Mouse (Mus musculus) forebrain, embryonic 16.5 days (tissue): ENCODE measurements around the gene Jsrp1. TPM values are rescaled to one million over a fixed set of nuclear protein-coding genes. Genes with fewer than 3 reads are reported as not detected.
"Not testable (repeated sequence)": the region's sequence is repeated elsewhere in the genome, so short reads cannot be mapped to it uniquely, and the experiment has no call there.

Experiments
- ATAC-seq: fragments of 200-750 bp; cut with Nextera tagmentation; 2 replicates; pipeline ENCODE4 v1.8.0; 2017; ENCODE audit warnings: mild to moderate bottlenecking, moderate library complexity
- H3K27ac ChIP-seq: fragments of 300-500 bp; sonication (generic); 2 replicates; pipeline ENCODE4 v1.5.1; 2014; ENCODE audit warnings: low read length, control low read depth
- H3K27me3 ChIP-seq: fragments of 300-500 bp; sonication (generic); replicated peaks from 2 replicates; pipeline ENCODE4 v1.6.1; 2014; ENCODE audit warnings: low read length; ENCODE audit not compliant: control insufficient read depth, insufficient read depth
- H3K36me3 ChIP-seq: fragments of 300-500 bp; sonication (generic); 2 replicates; pipeline ENCODE4 v1.6.1; 2014; ENCODE audit not compliant: control insufficient read depth, insufficient read depth
- H3K4me1 ChIP-seq: fragments of 300-500 bp; sonication (generic); replicated peaks from 2 replicates; pipeline ENCODE4 v1.6.1; 2014; ENCODE audit warnings: low read length; ENCODE audit not compliant: control insufficient read depth, insufficient read depth
- H3K4me2 ChIP-seq: fragments of 300-500 bp; sonication (generic); 2 replicates; pipeline ENCODE4 v1.6.1; 2014; ENCODE audit warnings: mild to moderate bottlenecking, low read length, control low read depth
- H3K4me3 ChIP-seq: fragments of 300-500 bp; sonication (generic); replicated peaks from 2 replicates; pipeline ENCODE4 v1.5.1; 2014; ENCODE audit warnings: mild to moderate bottlenecking, low read length, control low read depth
- H3K9ac ChIP-seq: fragments of 300-500 bp; sonication (generic); replicated peaks from 2 replicates; pipeline ENCODE4 v1.6.1; 2014; ENCODE audit warnings: low read depth, low read length, control low read depth
- H3K9me3 ChIP-seq: fragments of 300-500 bp; sonication (generic); 2 replicates; pipeline ENCODE4 v1.6.1; 2016; ENCODE audit warnings: low read length; ENCODE audit not compliant: control insufficient read depth
- WGBS: fragments of 180-500 bp; shearing (Covaris S2); extraction: QIAGEN DNeasy Blood & Tissue Kit; methylation state at CpG from one replicate; pipeline ENCODE4 v1.1.7; 2014; 5-methylcytosine and 5-hydroxymethylcytosine counted together
- polyA plus RNA-seq: library from polyadenylated mRNA; unstranded; fragments of >200 nt; fragmentation: Nextera tagmentation; extraction: Ambion mirVana; gene quantifications from 2 replicates; pipeline ENCODE4 v1.2.1, GENCODE M21; 2015

Gene Jsrp1
- polyA plus RNA-seq, 1 experiment from 2014 or later = not detected

GRCm38 (mm10) chr10:80817164-80817563, 3.9 kb upstream of the Jsrp1 start:
- Histone ChIP-seq H3K9me3 (no peaks in the 10 kb centered on the region), H3K27me3 (no peaks in the 10 kb centered on the region), H3K4me2 (no peak overlapping the region), H3K4me3 (no peak overlapping the region), H3K36me3 (no peaks in the 10 kb centered on the region), H3K9ac (no peak overlapping the region), H3K4me1 (no peaks in the 10 kb centered on the region), H3K27ac (no peak overlapping the region)
- WGBS = 72% methylated on average over 2 of the region's 2 CpGs
- ATAC-seq = no peak

- not testable (repeated sequence) for ATAC-seq, H3K9me3 ChIP-seq, H3K4me2 ChIP-seq, H3K27ac ChIP-seq, H3K36me3 ChIP-seq, H3K4me3 ChIP-seq, H3K27me3 ChIP-seq, H3K4me1 ChIP-seq, H3K9ac ChIP-seq
- WGBS = 86% methylated on average over 3 of the region's 3 CpGs
Measured at GRCm38 (mm10) chr10:80816303-80816702, 3.0 kb upstream of the Jsrp1 start.

DNA sequence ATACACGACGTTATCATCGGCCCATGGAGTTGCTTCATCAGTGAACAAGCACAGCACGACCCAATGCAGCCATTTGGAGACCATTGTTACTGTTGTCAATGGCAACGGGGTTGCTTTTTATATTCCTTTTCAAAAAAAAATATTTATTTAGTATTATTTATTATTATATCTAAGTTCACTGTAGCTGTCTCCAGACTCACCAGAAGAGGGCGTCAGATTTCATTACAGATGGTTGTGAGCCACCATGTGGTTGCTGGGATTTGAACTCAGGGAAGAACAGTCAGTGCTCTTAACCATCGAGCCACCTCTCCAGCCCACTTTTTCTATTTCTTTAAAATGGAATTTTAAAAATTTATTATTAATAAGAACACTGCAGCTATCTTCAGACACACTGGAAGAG, 1.5 kb upstream of the Jsrp1 start:
- Histone ChIP-seq H3K36me3 (no peaks in the 10 kb centered on the region), H3K9me3 (no peaks in the 10 kb centered on the region), H3K4me2 (no peak overlapping the region), H3K9ac (no peak overlapping the region), H3K27me3 (peaks cover 9% of the 10 kb centered on the region), H3K4me1 (no peaks in the 10 kb centered on the region), H3K27ac (no peak overlapping the region), H3K4me3 (no peak overlapping the region)
- no peak for ATAC-seq
- 65% methylated on average over 7 of the region's 7 CpGs for WGBS

DNA sequence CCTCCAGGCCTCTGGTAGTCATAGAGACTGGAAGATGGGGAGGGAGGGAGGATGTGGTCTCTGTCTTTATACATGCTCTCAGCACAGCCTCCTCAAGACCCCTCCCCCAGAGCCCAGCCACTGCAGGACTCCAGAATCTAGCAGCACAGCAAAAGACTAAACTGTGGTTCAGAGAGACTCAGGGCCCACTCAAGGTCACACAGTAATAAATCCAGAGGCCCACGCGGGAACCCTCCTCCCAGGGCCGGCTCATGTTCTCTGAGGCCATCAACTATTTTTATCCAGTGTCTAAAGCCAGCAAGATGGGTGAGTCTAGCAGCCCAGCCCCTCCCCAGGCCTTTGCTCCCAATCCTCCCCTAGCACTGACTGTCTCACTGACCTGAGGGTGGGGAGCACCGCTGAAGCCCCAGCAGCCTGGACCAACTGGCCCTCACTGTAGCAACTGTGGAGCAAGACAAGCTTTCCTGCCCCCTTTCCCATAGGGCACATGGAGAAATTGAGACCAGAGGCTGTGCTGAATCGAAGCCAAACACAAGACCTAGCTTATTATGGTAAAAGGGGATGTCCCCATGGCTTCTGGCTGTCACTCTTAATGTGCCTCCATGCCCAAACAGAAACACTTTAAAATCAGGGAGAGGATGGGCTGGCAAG, 782 bp downstream of the Jsrp1 start:
- peaks cover 12% of the 10 kb centered on the region; the same call in 1 of the 2 replicates for H3K4me1 ChIP-seq
- WGBS = 69% methylated on average over 5 of the region's 5 CpGs
- peaks cover 25% of the 10 kb centered on the region for H3K27me3 ChIP-seq
- ATAC-seq = no peak
- H3K9me3 ChIP-seq = no peaks in the 10 kb centered on the region
- no peaks in the 10 kb centered on the region for H3K36me3 ChIP-seq
- H3K9ac ChIP-seq = no peak overlapping the region
- H3K4me3 ChIP-seq = no peak overlapping the region
- H3K27ac ChIP-seq = no peak overlapping the region
- no peak overlapping the region for H3K4me2 ChIP-seq

DNA sequence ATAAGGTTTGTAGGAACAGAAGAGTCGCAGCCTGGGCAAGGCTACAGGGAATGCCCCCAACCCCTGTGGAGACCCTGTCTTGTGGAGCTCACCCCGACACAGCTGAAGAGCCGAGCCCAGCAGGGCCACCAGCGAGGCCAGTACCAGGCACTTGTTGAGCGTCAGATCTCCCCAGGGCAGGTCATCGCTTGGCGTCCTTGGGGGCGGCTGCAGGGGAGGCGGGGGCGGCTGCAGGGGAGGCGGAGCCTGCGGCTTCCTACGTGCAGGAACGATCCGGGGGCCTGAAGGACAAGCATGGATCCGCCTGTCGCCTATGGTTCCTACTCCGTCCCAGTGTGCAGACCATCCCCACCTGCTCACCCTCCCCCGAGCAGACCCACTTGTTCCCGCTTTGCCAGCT, 3.2 kb downstream of the Jsrp1 start:
- H3K9ac ChIP-seq = no peak overlapping the region
- H3K27ac ChIP-seq = no peak overlapping the region
- no peak overlapping the region for H3K4me2 ChIP-seq
- H3K36me3 ChIP-seq = no peaks in the 10 kb centered on the region
- peaks cover 26% of the 10 kb centered on the region for H3K4me1 ChIP-seq
- H3K27me3 ChIP-seq = peaks cover 25% of the 10 kb centered on the region
- H3K4me3 ChIP-seq = no peak overlapping the region
- H3K9me3 ChIP-seq = no peaks in the 10 kb centered on the region
- ATAC-seq = no peak
- 5% methylated on average over 20 of the region's 20 CpGs for WGBS

GRCm38 (mm10) chr10:80808985-80809632, 4.2 kb downstream of the Jsrp1 start:
- no peak overlapping the region for H3K4me2 ChIP-seq
- no peak overlapping the region; the same call in 1 of the 2 replicates for H3K9ac ChIP-seq
- H3K27me3 ChIP-seq = peaks cover 25% of the 10 kb centered on the region
- no peak overlapping the region for H3K4me3 ChIP-seq
- no peak overlapping the region for H3K27ac ChIP-seq
- H3K36me3 ChIP-seq = no peaks in the 10 kb centered on the region; the same call in 1 of the 2 replicates
- 6% methylated on average over 17 of the region's 18 CpGs for WGBS
- peaks cover 26% of the 10 kb centered on the region for H3K4me1 ChIP-seq
- H3K9me3 ChIP-seq = no peaks in the 10 kb centered on the region
- ATAC-seq = no peak

- Histone ChIP-seq H3K4me2 (no peak overlapping the region), H3K9ac (peak overlapping the region; percentile 26; the same call in 1 of the 2 replicates), H3K36me3 (peaks cover 6% of the 10 kb centered on the region), H3K4me1 (peaks cover 26% of the 10 kb centered on the region), H3K27me3 (peaks cover 25% of the 10 kb centered on the region), H3K9me3 (no peaks in the 10 kb centered on the region), H3K4me3 (no peak overlapping the region), H3K27ac (no peak overlapping the region)
- 17% methylated on average over 40 of the region's 40 CpGs for WGBS
- no peak for ATAC-seq
Measured at GRCm38 (mm10) chr10:80808099-80808984, 5.0 kb downstream of the Jsrp1 start.

GRCm38 (mm10) chr10:80807057-80807627, 6.2 kb downstream of the Jsrp1 start:
- Histone ChIP-seq H3K36me3 (peaks cover 13% of the 10 kb centered on the region), H3K4me1 (peaks cover 26% of the 10 kb centered on the region), H3K9me3 (no peaks in the 10 kb centered on the region), H3K4me2 (peak overlapping the region; percentile 88), H3K4me3 (peak overlapping the region; percentile 51), H3K9ac (peak overlapping the region; percentile 71), H3K27ac (peak overlapping the region; percentile 84), H3K27me3 (peaks cover 25% of the 10 kb centered on the region)
- ATAC-seq = peak; percentile 83
- 2% methylated on average over 52 of the region's 58 CpGs for WGBS
